Mouse (Mus musculus): ENCODE measurements at regions not wholly inside any gene's neighbourhood (a gene's known extent, or its start where the extent isn't known, plus 50 kb on each side); places are given as distances from the start of the nearest gene placed in this dataset.

- no peak for DNase-seq (ENCODE audit: low spot score in 2 of 2)
These were observed 810.6 kb upstream of the Gm5150 start for GRCm38 (mm10) chr3:16816814-16817213.

GRCm38 (mm10) chr3:16816101-16816500 lies 809.9 kb upstream of the Gm5150 start:
- no peak for DNase-seq (ENCODE audit: low spot score in 2 of 2)

GRCm38 (mm10) chr3:16810878-16811611 lies 804.8 kb upstream of the Gm5150 start:
- no peak for DNase-seq (ENCODE audit: low spot score in 2 of 2)

- no peak for DNase-seq (ENCODE audit: low spot score in 2 of 2)
These were observed 797.4 kb upstream of the Gm5150 start for GRCm38 (mm10) chr3:16803603-16804002.

Measured in layer of hippocampus, adult 8-10 months (tissue).